Mouse (Mus musculus) thymus, postnatal 25 days (tissue): Measurements from ENCODE around the gene Fam126a.

Source experiments
- DNase-seq: peaks from one replicate; pipeline ENCODE4 v3.0.0; 2022

Gene Fam126a

DNA sequence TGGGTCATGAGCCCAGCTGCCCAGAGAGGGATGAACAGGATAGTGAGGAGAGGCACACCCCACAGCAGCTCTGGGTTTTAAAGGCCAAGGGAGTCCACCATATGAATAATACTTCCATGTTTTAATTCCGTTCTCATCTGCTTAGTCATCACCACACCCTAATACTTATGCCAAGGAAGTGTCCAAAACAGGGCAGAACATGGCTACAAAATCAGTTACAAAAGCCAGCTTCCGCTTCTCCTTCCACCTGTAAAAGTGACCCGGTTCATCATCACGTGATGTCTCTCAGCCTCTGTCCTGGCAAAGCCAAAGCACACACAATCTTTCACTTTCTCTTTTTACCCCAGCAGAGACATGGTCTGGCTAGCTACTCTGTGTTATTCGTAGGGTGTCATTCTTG lies 8.9 kb upstream of the Fam126a start:
- DNase-seq, result no peak

GRCm38 (mm10) chr5:24038819-24039218 lies 8.3 kb upstream of the Fam126a start:
- DNase-seq, result no peak

DNA sequence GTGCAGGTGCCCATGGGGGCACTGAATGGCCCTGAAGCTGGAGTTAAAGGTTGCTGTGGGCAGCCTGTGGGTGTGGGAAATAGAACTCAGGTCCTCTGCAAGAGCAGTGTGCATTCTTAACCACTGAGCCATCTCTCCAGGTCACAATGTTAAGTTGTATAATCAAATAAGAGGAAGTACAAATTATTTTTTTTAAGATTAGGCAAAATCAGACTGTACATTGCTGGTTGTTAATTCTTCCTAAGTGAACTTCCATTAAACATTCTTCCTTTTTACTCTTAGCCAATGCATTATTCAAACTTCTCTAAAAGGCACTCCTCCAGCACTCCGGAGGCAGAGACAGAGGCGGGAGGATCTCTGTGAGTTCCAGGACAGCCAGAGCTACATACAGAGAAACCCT lies 7.7 kb upstream of the Fam126a start:
- no peak for DNase-seq

DNA sequence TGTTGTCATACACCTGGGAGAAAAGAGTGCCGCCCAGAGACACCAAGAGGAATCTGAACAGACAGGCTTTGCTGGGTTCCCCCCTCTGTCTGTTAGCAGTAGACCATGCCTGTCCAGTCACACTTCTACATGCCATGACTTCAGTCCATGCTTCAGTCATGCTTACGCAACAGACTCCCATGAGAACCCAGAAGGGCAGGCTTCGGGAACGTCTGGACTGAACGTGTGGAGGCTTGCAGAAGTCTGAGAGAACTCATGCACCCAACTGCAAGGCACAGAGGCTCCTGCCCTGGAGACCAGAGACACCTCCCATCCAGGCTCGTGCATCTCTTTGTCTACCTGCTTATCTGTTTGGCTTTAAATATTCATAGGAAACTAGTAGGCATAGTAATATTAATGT lies 6.2 kb upstream of the Fam126a start:
- no peak for DNase-seq

DNA sequence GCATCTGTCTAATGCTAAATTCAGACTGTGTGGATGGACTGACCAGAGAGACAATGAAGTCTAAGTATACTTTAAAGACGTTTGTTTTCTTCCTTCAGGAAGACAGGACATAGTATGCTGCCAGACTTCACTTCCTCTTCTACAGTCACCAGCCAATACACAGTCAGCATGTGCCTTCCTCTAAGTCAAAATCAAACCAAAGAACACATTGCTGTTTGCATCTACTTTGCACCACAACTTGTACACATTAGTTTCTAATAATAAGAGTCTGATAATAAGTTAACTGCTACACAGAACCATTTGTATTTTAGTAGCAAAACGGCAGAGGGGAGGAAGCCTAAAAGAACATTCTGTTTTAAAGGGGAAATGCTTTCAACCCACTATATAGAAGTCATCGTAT lies 4.5 kb upstream of the Fam126a start:
- DNase-seq, result no peak

DNA sequence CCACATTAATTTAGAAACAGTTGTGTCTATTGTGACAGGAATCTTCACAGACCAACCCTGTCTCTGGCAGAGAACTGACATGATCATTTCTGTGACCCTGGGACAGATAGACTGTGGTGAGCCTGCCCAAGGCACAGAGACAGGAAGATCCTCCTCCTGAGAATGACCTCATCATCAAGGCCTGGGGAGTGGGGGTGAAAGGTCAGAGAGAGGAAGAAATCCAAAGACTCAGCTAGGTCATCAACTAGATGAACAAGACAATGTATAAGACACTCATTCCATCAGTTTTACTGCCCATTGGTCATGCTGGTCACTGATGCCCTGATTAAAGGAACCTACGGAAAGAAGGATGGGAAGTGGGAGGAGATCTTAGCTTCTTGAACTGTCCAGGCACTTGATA lies 3.6 kb upstream of the Fam126a start:
- DNase-seq, result no peak

DNA sequence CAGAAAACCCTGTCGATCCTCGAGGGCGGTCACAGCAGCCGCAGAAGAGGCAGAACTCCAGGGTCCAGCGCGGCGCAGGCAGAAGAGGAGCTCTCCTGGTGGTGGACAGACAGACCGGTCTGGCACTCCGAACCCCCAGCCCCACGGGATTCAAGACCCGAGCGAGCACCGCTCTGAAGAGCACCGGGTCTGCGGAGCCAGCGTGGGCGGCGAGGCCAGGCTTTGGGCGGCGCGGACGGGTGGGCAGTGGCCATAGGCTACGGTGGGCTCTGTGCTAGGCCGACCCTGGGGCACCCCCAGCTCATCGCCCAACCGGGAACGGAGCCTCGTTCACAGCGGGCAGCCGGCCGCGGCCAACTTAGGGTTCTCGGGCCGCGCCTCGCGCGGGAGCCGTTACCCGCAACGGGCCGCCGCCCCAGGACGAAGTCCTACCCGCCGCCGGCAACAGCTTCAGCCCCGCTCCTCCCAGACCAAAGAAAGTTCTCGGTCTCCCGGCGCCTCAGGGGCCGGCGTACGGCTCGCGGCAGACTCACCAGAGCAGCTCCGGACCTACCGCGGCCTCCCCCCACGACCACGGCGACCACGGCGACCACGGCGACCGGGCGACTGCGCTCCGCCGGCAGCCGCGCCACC lies 428 bp downstream of the Fam126a start:
- no peak for DNase-seq

GRCm38 (mm10) chr5:24029331-24029771 lies 1.1 kb downstream of the Fam126a start:
- peak; percentile 69 for DNase-seq

- no peak for DNase-seq
Observed at GRCm38 (mm10) chr5:24024957-24025356, 5.5 kb downstream of the Fam126a start.

DNA sequence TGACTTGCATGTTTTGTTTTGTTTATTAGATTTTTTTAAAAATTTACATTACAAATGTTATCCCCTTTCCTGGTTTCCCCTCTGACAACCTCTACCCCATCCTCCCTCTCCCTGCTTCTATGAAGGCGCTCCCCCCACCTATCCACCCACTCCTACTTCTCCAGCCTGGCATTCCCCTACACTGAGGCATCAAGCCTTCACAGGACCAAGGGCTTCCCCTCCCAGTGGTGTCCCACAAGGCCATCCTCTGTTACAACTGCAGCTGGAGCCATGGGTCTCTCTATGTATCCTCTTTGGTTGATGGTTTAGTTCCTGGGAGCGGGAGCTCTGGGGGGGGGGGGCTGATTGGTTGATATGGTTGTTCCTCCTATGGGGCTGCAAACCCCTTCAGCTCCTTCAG lies 7.3 kb downstream of the Fam126a start:
- DNase-seq, result no peak

DNA sequence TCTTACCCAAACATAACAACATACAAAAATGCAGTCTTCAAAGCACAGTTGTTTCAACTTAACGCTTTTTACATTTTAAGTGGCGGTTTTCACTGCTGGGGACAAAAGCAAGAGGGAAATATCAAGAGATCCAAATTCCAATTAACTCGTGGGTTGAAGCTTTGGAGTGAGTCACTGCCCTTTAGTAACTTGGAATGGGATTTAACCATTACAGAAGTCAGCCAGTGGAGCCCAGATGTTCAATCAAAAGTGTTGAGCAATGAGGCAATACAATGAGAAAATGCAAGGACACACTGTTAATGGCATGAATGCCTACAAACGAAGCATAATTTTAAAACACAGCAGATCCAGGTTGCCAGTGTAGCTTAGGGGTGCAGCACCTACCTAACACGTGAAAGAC lies 8.8 kb downstream of the Fam126a start:
- no peak for DNase-seq

- no peak for DNase-seq
Observed at GRCm38 (mm10) chr5:24020380-24020779, 10.1 kb downstream of the Fam126a start.

DNA sequence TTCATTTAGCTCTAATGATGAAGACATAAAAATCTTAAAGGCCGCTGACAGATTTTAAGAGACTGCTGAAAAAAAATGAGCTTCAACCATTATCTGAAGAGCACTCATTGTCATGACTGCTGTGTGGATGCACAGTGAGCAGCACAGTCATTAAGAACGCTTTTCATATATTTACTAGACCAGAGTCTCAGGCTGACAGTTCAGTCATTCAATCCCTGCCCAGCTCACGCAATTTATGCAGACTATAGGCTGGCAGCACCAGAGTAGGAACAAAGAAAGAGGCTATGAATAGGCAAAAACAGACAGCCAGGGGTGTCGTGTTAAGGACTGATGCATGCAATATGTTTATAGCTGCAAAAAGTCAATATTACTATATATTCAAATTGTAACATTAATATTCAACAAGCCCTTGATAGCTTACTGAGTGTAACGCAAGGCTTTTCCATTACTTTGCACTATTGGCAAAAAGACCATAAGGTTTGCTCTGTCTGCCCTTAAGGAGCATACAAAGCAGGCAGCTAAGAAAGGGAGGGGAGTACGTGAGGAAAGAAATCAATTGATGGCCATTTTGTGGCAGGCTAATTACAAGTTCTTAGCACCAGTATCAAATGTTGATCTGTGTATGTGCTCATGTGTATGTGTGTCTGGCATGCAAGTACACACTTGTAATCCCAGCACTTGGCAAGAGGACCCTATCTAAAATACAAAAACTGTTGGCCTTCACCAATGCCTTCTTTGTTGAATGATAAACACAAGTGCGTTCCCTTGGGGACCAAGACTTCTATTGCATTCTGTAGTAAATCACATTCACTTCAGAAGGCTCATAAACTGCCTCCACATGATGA lies 10.9 kb downstream of the Fam126a start:
- no peak for DNase-seq

DNA sequence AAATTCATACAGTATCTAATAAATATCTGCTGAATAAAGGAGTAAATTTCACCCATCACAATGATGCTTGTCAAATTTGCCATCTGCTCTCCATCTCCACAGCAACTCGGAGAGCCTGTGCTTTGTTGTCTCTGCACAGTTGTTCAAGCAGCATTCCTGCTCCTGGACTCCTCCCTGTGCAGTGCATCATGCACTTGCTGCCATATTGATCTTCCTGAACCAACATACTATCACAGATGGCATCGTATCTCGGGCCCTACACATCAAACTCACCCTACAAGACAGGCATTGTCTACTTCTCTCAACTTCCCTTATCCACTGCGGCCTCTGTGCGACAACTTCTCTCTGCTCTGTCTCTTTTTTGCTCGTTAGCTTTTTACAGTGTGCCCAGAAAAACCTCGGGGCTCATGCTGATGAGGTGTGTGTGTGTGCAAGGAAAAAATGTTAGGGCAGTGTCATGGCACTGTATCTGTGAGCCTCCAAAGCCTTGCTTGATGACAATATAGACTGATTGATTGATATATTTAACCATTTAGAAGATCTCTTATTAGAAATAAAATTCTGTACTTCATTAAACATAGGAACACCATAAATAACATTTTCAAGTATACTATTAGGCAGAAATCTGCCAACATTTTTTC lies 11.7 kb downstream of the Fam126a start:
- no peak for DNase-seq

DNA sequence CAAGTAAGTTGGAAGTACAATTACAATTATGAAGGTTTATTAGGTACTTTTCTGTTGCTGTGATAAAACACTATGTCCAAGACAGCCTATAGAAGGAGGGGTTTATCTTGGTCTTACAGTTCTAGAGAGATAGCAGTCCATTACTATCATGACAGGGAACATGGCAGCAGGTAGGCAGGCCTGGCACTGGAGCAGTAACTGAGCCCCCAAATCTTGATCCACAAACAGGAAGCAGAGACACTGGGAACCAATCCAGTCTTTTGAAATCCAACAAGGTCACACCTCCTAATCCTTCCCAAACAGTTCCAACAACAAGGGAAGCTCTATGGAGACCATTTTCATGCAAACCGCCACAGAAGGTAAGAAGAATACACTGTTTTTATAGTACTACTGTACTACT lies 13.6 kb downstream of the Fam126a start:
- DNase-seq, result no peak

GRCm38 (mm10) chr5:24013338-24014003 lies 17.0 kb downstream of the Fam126a start:
- no peak for DNase-seq

- no peak for DNase-seq
Observed at GRCm38 (mm10) chr5:23999083-23999671, 31.3 kb downstream of the Fam126a start.

GRCm38 (mm10) chr5:23995951-23996350 lies 34.5 kb downstream of the Fam126a start:
- DNase-seq, result no peak

- DNase-seq, result no peak
Observed at GRCm38 (mm10) chr5:23994929-23995328, 35.6 kb downstream of the Fam126a start.

GRCm38 (mm10) chr5:23994231-23994630 lies 36.3 kb downstream of the Fam126a start:
- DNase-seq, result no peak

DNA sequence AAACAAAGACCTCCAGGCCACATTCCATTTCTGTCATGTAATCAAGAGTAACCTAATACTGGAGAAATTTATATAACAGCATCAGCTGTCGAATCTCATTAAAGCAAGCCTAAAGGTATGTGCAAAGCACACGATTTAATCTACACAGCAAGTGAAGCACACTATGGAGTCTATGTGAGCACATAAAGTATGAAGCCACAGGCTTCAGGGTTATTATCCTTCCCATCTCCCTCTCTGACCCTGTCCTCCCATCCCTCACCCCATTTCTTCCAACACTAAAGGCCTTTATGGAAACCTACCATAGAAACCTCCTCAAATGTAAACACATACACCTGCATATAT lies 37.0 kb downstream of the Fam126a start:
- no peak for DNase-seq

DNA sequence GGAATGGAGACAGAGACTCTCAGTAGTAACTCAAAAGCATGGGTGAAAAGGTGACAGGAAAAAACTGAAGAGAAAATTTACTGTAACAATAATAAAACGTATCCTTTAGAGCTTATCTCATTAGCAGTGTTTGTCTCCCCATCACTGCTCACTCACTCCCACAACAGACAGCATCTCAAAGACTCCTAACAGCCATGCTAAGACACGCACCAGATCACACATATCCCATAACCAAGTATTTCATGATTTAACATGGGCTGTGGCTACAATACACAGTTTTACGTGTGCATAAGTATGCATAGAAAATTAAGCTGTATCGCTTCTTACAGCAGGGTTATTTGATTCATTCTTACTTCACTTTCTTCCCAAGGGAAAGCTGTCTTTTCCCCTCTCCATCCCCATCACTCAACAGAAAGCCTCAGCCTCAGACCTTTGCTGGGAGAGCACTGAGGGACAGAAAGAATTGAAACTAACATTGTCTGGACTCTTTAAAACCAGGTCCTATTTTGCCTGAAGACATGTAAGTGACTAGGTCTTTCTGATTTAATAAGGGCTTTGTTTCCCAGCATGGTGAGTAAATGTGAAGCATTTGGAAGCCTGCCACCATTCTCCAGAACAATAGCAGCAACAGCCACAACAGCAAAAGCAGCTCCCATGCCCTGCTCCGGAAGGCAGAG lies 37.5 kb downstream of the Fam126a start:
- no peak for DNase-seq

- DNase-seq, result no peak
Observed at GRCm38 (mm10) chr5:23990001-23990400, 40.5 kb downstream of the Fam126a start.
